Mouse (Mus musculus) spleen, postnatal 10 days (tissue): ENCODE measurements around the gene Adtrp.

Source experiments
- DNase-seq, 2 experiments: peaks; one replicate each; pipeline ENCODE4 v3.0.0; 2021 to 2022; ENCODE audit warnings: low spot score in 2 of 2

Gene Adtrp

DNA sequence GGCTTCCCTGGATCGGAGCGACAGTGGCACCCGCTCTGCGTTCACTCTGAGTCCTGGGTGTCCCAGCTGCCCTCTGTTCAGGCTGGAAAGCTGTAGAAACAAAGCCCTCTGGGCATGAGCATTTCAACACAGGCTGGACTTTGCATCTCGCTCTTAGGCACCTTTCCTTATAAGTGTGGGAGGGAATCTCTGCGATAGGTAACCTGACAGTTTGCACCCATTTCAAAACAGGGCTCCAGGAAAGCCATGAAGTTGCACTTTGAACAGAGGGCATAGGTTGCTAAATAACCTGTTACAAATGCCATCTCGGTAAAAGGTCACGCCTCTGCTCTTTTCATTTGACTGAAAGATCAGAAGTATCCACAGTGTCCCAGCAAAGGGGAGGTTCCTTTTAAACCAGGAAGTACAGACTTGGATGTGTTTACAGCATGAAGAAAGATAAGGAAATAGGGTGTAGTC, 19.2 kb downstream of the Adtrp start:
- DNase-seq, result no peak

DNA sequence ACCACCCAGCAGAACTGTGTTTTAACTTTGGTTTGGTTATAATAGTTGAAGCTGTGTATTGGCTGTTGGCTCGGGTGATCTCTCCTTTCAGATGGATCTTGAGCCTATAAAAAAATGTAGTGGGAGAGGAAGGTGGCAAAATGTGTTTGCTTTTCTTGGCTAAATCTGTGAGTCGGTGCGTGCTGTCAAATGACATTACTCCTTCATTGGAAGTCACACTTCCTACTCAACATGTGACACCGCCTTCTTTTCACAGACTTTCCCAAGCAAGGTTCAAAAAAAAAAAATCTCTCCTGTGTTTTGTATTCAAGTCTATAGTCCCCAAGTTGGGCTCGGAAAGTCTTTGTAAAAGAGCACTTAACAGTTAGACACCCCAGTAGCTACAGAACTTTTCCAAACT, 19.9 kb downstream of the Adtrp start:
- DNase-seq, result no peak

DNA sequence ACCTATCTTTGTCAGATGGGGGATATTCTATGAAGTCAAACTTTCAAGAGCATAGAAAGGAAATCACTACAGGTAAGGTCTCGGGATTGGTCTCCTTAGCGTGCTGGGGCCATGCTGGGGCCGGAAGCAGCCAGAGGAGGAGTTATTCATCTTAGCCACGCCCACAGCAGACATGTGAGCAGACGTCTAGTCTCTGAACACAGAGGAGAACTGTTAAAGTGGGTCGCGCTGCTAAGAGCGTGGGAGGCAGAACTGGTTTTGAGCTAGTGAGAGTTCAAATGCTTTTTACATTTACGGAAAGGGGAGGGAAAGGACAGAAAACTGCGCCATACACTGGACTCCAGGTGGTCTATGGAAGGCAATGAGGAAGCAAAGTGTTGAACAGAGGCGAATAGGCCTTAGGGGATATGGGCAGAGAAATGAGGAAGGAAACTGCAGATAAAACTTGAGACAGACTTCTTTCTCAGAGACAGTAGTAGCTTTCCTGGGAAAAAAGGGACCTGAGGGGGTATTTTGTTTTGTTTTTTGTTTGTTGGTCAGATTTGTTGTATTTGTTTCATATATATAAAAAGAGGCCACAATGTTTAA, 22.0 kb downstream of the Adtrp start:
- DNase-seq, result peak; percentile 17 to 41

DNA sequence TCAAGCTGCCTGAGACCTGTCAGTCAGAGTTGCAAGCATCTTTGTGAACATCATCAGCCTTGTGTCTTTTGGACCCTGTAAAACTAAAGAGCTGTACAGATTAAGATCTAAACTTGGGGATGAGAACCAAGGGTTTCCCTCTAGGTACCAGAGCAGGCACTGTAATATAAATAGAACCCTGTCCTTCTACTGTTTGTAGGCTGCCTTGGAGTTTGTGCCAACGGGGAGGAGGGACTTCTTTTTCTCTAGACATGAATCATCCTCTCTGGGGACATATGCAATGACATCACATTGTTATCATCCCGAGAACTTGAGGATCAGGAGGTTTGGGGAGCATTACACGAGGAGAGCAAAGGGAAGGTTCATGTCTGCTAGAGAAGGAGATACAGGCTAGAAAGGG, 24.4 kb downstream of the Adtrp start:
- no peak for DNase-seq

DNA sequence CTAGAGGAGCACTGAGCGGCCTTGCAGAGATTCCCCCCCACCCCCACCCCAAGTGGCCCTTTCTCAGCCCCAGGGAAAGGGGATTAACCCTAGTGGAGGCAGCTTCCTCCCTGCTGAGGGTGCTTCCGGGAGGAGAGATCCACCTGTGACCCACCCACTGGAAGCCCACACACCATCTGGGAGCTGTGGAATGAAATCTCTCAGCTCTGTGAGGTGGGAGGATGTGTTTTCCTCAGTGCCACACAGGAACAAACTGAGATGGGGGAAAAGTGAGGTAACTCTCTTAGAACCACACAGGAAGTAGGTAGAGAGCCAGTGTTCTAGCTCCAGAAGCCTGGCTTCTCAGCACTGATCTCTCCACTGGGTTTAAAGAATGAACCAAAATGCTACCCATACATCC, 24.9 kb downstream of the Adtrp start:
- no peak for DNase-seq

DNA sequence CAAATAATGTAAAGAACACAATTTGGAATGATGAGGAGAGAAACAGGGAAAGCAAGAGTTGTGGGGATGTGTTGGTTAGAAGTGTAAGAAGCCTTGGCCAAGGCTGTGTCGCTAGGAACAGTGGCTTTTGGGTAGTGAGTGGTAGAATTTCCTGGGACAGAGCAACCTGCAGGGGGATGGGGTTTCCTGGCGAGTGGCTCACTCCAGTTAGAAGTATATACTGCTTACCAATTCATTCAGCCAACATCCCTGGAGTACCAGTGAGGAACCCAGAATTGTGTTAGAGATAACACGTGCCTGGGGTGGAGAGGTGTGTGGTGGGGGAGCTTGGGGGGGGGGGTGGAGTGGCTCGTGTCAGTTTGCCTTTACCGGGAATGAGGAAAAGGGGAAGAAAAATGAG, 25.4 kb downstream of the Adtrp start:
- DNase-seq, result no peak

DNA sequence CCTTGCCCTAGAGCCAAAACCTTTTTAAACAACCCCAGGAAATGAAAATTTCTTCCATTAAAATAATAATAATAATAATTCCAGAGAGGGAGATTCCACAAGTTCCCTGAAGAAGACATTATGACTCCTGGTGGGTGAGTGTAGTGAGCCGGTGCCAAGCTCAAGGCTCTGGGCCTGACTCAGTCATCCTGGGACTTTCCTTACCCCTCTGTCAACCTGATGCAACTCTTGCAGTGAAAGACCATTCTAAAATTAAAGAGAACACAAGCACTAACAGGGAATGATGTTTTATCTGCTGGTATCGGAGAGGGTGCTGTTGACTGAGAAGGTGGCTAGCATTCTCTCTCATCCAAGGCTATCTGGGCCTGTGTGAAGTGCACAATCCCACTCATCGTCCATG, 26.5 kb downstream of the Adtrp start:
- DNase-seq, result no peak

DNA sequence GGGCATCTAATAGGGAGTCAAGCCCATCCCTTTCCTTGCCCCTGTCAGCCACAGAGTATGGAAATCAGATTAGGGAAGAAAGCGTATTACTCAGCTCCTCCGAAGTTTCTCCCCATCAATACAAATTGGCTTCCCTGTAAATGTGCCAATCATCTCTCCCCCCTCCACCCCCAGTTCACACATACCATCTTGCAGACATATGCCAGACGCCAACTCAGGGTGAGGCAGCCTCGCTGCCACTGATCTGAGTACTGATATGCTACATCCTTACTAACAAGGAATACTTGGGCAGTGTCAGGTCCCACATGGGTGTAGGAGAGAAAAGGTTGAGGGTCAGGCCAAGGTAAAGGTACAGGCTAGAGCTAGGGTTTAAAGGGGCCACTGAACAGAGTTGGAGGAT, 27.6 kb downstream of the Adtrp start:
- DNase-seq, result no peak

DNA sequence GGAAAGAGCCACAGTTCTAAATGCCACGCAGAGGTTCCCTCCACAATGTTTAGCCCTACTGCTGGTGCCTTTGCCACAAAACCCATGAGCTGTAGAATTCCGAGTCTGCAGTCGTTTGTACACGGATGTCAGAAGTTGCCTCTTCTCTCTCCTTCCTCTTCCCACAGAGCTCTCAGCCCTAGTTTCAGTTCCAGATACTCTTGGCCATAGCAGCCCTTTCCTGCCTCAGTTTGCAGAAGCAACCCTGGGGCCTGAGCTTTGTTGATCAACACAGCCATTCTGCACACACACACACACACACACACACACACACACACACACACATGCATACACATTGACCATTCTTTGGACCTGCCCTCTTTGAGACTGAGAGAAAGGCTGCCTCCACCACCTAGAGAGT, 28.0 kb downstream of the Adtrp start:
- DNase-seq, result no peak

DNA sequence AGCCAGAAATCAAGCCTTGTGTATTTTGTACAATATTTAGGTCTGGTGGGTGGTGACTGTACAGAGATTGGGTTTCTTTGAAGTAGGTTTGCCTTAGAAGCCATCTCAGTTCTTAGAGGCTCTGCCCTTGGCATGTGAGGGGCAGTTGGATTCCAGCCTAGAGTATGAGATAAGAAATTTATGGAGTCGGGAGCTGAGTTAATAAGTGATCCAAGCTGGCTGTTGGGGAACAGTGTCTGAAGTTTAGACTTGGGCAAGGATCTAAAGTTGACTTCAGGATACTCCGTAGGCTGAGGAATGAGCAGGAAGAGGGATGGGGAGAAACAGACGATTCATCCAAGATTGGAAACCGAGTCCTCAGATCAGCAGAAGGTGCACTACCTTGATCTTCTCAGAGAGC, 29.9 kb downstream of the Adtrp start:
- no peak for DNase-seq

DNA sequence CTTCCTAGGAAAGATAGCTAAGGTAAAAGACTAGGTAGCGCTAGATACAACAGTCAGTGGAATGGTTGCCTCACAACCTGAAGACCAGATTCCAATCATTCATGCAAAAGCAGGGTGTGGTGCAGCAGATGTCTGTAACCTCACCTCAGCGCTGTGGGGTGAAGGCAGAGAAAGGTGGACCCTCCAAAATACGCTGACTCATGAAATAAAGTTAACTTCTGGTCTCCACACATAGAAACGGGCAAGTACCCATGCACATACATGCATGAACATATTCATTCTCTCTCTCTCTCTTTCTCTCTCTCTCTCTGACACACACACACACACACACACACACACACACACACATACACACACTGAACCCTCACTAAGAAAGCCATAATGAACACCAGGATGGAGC, 30.8 kb downstream of the Adtrp start:
- DNase-seq, result no peak

DNA sequence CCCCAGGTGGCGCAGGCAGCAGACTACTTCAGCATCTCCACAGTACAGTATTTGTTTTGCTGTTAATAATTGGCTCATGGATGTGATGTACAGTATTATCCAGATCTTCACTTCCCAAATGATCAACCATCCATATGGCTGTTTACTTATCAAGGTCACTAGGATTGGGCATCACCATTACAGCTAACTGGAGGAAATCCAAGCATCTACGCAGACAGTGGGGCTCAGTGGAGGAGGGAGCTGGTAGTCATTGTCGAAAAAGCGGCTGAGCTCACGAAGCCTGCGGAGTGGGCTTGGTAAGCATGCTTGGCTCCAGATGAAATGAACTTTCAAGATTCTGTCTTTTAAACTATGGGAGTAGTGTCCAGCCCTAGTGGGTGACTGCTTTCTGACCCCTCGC, 36.7 kb downstream of the Adtrp start:
- DNase-seq, result no peak

DNA sequence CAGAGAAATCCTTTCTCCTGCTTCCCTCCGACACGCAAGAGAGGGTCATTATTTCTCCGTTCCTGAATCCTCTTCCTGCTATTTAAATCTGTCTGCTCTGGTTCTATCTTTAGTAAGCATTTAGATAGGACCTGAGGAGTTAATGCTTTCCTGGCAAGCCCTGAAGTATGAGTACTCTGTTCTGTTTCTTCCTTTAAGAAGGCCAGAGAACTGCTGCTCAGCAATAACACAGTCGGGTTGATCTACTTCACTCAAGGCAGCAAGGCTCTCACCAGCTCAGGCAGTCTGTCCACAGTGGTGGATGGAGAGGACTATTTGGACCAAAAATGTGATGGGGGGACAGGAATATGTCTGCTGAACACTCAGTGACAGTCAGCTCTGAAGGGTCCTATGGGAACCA, 39.7 kb downstream of the Adtrp start:
- no peak for DNase-seq

DNA sequence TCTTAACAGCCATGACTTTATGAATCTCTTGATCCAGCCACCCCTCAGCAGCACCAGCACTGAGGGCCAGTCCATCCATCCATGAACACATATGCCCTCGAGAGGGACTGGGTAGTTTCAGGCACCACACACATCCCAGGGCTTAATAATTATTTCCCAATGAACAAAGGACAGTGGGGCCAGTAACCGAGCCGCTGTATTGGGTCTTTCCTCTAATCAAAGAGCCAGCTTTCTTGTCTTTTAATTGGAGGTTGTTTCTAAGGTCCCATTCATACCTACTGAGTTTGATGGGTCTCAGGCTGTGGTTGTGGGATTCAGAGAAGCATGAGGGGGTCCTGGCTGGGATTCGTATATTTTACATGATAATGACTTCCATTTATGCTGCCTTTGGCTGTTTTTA, 40.2 kb downstream of the Adtrp start:
- DNase-seq, result no peak

DNA sequence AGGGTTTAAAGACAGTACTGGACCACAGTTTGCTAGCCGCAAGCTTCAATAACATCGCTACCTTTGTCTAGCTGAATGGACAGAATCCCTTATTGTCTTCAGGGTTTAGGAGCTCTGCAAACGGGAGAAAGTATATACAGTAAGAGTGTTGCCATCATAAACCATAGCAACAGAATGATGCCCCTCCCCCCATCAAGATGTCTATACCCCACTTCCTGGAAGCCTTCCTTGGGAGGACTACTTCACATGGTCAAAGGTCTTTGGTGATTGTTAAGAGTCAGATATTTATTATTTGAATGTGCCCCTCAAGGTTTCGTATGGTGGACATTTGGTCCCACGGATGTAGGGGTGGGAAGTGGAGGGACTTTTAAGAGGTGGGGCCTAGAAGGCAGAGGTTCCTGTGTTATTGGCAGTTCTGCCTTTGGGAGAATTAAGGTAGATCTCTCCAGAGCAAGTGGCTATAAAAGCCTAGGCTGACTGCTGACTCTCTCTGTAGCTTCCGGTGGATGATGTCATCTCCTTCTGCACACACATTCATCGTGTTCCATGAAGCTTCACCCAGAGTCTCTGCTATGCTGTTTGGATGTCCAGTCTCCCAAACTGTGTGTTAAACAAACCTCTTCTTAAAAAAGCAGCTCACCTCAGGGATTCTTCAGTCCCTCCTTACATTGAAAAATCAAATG, 42.2 kb downstream of the Adtrp start:
- DNase-seq, result no peak

DNA sequence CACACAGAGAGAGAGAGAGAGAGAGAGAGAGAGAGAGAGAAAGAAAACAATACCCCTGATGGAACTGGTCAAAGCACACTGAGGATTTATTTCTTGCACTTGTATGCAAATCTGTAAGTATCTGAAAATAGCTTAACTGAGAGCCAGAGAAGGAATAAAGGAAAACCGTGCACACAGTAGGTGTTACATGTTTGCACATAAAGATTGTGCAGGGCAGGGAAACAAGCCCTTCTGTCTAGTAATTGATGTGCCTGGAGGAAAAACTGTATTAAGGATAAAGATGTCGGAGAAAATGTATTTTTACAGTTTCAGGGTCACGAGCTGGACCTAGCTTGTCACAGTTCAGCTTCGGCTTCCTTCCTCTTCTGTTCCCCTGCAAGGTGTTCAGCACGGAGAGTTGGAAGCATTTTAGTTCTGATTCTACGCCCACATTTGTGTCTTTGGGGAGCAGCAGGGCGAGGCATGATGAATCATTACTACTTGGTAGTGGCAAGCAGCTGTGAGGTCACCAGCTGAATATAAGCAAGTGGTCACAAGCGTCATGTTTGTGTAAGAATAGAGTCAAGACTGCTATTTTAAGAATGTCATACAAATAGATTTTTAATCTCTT, 43.7 kb downstream of the Adtrp start:
- DNase-seq, result peak in 1 of 2 experiments; percentile 27

DNA sequence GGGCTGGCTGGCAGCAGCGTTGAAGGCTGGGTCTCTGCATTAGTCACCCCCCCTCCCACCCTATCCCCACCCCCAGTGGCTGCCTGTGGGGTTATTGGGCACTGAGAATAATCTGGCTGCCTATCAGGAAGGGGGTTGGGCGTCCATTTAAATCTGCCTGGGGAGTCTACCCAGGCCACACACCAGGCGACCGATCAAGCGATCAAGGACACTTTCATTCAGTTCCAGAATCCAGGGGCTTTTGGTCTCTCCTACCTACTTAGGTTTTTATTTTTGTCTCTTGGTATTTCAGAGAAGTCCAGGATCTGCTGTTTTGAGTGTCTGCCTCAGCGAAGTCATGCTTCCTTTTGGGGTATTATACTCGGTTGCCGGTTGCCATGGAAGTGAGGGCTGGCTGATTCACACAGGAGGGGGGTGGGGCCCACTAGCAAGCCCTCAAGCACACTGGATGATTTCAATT, 46.3 kb downstream of the Adtrp start:
- peak in 1 of 2 experiments; percentile 26 for DNase-seq

DNA sequence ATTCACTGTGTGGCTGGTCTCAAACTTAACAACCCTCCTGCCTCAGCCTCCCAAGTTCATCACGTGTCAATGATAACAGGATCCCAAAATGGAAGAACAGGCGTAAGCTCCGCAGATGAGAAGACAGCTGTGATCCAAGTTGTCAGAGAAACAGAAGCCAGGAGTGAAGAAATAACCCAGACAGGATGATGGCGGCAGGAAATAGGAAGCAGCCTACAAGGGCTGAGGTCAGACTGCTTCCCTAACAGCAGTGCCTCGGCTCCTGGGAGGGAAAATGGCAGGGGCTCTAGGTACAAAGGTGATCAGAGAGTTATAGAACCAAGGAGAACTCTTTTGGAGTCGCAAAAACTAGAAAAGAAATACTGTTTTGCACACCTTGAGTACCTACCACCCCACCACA, 54.6 kb downstream of the Adtrp start:
- no peak for DNase-seq

DNA sequence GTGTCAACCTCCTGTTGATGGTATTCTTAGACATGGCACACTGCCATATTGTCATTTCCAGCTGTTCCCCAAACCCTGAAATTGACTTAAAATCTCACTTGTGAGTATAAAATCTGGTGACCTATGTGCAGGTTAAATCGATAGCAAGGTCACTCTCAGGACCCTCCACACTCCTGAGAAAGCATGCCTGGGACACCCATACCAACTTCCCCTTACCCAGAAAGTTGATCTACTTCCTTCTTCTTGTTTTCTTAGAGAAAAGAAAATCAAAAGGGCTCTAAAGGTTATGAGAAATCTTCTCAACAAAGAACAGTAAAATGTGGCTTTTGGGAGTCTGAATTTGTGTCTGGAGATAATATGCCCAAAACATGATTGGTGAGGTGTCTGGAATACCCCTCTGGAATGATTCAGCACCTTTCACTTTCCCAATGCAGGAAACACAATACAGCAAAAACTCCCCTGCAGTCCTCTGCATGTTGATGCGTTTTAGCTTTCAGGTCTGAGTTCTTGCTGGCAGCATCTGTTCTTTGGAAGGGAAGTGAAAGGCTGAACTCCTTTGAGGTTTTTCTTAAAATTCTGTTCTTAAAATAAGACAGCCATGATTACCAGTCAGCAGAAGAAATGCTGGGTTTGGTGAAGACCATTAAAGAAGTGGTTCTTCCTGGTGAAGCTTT, 59.5 kb downstream of the Adtrp start:
- no peak for DNase-seq

DNA sequence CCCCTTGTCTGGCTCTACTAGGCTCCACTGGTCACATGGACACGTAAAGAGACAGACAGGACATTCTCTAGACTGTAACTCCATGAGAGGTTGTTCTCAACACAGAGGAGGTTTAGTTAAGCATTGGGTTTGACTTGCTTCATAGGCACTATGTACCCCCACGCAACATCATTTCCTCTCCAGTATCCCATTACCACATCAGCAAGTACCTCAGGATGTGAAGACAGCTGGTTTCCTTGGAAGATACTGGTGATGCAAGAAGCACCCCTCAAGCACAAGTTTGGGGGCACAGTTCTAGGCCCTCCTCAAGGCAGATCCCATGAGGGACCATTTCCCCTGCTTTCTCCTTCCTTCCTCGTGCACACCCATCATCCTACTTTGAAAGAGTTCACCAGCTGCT, 60.8 kb downstream of the Adtrp start:
- no peak for DNase-seq

DNA sequence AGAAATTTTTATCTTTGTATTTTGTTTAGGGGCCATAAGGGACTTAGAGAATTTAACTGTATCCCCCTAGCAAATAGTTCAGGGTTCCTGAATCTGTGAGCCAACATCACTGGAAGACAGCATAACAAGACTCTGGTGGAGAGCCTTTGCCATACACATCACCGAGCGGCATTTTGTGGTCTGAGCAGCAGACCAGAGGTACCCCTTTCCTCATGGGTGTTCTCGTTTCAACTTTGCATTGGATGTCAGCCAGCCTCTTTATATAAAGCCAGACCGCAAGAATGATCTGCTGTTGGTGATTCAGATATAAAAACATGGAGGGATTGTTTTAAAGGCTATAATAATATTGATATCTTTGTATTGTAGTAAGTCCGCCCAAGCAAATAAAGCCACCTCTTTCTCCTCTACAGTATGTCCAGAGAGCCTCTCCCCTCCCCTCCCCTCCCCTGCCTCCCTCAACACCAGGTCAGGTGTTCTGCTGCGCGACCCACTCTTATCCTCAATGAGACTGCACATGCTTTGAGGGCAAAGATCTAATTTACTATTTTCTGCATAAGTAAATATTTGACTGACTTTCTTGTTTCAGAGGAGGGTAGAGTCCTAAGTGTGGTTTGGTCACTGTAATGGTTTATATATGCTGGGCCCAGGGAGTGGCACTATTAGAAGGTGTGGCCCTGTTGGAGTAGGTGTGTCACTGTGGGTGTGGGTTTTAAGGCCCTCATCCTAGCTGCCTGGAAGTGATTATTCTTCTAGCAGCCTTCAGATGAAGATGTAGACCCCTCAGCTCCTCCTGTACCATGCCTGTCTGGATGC, 62.4 kb downstream of the Adtrp start:
- DNase-seq, result no peak

DNA sequence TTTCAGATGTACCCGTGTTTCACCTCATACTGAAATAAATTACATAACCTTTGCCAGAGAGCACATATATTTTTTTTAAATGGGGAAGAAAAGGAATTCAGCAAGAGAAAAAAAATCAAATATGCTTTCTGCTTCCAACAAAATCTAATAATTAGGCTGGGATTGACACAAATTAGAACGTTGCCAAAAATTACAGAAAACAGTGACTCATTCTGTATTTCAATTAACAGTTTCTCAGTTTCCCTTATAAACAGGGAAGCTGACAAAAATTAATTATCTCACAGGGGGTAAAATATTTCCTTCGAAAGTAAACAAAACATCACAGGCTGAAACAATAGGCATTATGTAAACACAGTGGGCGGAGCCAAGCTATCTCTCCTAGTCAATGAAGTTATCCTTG, 67.2 kb downstream of the Adtrp start:
- no peak for DNase-seq
